Mouse (Mus musculus) limb, embryonic 14.5 days (tissue): ENCODE data around the gene Gm9922. TPM values are rescaled to one million over a fixed set of nuclear protein-coding genes. Genes with fewer than 3 reads are reported as not detected.

ENCODE experiments used
- ATAC-seq: fragments of 200-750 bp; cut with Nextera tagmentation; 2 replicates; pipeline ENCODE4 v1.8.0; 2017; ENCODE audit warnings: low read depth, moderate number of reproducible peaks, moderate TSS enrichment; ENCODE audit not compliant: low FRiP score
- DNase-seq: peaks from one replicate; pipeline ENCODE4 v3.0.0-alpha.2; 2015; ENCODE audit warnings: low spot score
- H3K27ac ChIP-seq: fragments of 300-500 bp; sonication (generic); replicated peaks from 2 replicates; pipeline ENCODE4 v1.5.1; 2014; ENCODE audit warnings: low read depth, mild to moderate bottlenecking, low read length, moderate library complexity, mixed read lengths
- H3K27me3 ChIP-seq: fragments of 300-500 bp; sonication (generic); 2 replicates; pipeline ENCODE4 v1.6.1; 2014; ENCODE audit warnings: low read length, mixed read lengths; ENCODE audit not compliant: control insufficient read depth, insufficient read depth
- H3K36me3 ChIP-seq: fragments of 300-500 bp; sonication (generic); 2 replicates; pipeline ENCODE4 v1.6.1; 2014; ENCODE audit warnings: mild to moderate bottlenecking, low read length, moderate library complexity, mixed read lengths; ENCODE audit not compliant: control insufficient read depth, insufficient read depth
- H3K4me1 ChIP-seq: fragments of 300-500 bp; sonication (generic); 2 replicates; pipeline ENCODE4 v1.6.1; 2014; ENCODE audit warnings: antibody characterized with exemption, low read length, mixed read lengths; ENCODE audit not compliant: control insufficient read depth, insufficient read depth
- H3K4me2 ChIP-seq: fragments of 300-500 bp; sonication (generic); replicated peaks from 2 replicates; pipeline ENCODE4 v1.6.1; 2014; ENCODE audit warnings: low read depth, mild to moderate bottlenecking, low read length, moderate library complexity; ENCODE audit not compliant: severe bottlenecking
- H3K4me3 ChIP-seq: fragments of 300-500 bp; sonication (generic); replicated peaks from 2 replicates; pipeline ENCODE4 v1.5.1; 2014; ENCODE audit warnings: low read length
- H3K9ac ChIP-seq: fragments of 300-500 bp; sonication (generic); 2 replicates; pipeline ENCODE4 v1.6.1; 2014; ENCODE audit warnings: mild to moderate bottlenecking, low read depth, low read length, moderate library complexity; ENCODE audit not compliant: severe bottlenecking
- H3K9me3 ChIP-seq: fragments of 300-500 bp; sonication (generic); 2 replicates; pipeline ENCODE4 v1.6.1; 2016; ENCODE audit warnings: low read length; ENCODE audit not compliant: control insufficient read depth
- POLR2A ChIP-seq: fragments of 200-500 bp; IDR thresholded peaks from 2 replicates; pipeline ENCODE4 v1.8.0; 2012; ENCODE audit warnings: inconsistent platforms, mild to moderate bottlenecking, moderate library complexity, borderline replicate concordance; ENCODE audit not compliant: insufficient read depth, insufficient read length; ENCODE audit errors: extremely low read depth
- WGBS: fragments of 180-500 bp; shearing (Covaris S2); extraction: QIAGEN DNeasy Blood & Tissue Kit; methylation state at CpG from one replicate; pipeline ENCODE4 v1.1.7; 2014; 5-methylcytosine and 5-hydroxymethylcytosine counted together
- polyA plus RNA-seq, 2 experiments: library from polyadenylated mRNA; depleted of rRNA in 1 of 2; stranded (reverse) in 1 of 2; unstranded in 1 of 2; fragments of >200 nt; fragmentation: Nextera tagmentation in 1 of 2; extraction: Ambion mirVana in 1 of 2; gene quantifications; 2 replicates each; pipeline versions ENCODE4 v1.2.1 to v1.2.3; 2012 to 2014

Gene Gm9922
- polyA plus RNA-seq, 2 experiments, result 3.4 to 3.7 TPM

DNA sequence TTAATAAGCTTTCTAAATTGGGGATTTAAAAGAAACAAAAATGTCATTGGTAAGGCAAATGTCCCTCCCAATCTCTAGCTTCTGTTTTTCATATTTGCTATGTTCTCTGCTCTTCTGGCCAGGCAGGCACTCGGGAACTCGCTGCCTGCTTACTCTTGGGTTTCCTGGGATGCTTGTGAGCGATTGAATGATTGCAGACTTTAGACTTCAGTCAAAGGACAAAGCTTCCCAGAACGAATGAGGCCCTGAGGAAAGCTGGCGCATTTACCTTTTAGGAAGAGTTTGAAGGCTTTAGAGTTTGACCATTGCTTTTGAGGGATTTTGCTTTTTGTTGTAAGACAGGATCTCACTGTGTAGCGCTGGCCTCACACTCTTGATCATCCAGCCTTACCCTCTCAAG lies 41.9 kb downstream of the Gm9922 start:
- Histone ChIP-seq H3K4me3 (no peak overlapping the region), H3K9ac (no peak overlapping the region), H3K27ac (no peak overlapping the region), H3K4me2 (no peak overlapping the region), H3K4me1 (no peaks in the 10 kb centered on the region), H3K36me3 (peaks cover 7% of the 10 kb centered on the region), H3K9me3 (no peaks in the 10 kb centered on the region), H3K27me3 (no peaks in the 10 kb centered on the region)
- TF ChIP-seq POLR2A, result no peak
- WGBS, result 93% methylated on average over 6 of the region's 6 CpGs
- ATAC-seq (no peak), DNase-seq (no peak)

Other genes with a start within 250 kb of the Gm9922 start
- gene Tbc1d4, start 120.6 kb downstream of the Gm9922 start, polyA plus RNA-seq (2012; rRNA removed), result 12.4 and 12.6 TPM in 2 replicates
- gene Tbc1d4, start 120.6 kb downstream of the Gm9922 start, polyA plus RNA-seq (2014; fragmentation: Nextera tagmentation; extraction: Ambion mirVana), result 11.9 and 13.0 TPM in 2 replicates
- 33.6 and 40.9 TPM in 2 replicates for gene Commd6, start 89.1 kb downstream of the Gm9922 start, polyA plus RNA-seq (2012; rRNA removed)
- 76.5 and 78.9 TPM in 2 replicates for gene Commd6, start 89.1 kb downstream of the Gm9922 start, polyA plus RNA-seq (2014; fragmentation: Nextera tagmentation; extraction: Ambion mirVana)
- gene Uchl3, start 75.8 kb downstream of the Gm9922 start, polyA plus RNA-seq (2012; rRNA removed), result 41.4 and 61.5 TPM in 2 replicates
- 112 and 115 TPM in 2 replicates for gene Uchl3, start 75.8 kb downstream of the Gm9922 start, polyA plus RNA-seq (2014; fragmentation: Nextera tagmentation; extraction: Ambion mirVana)
- 21.6 and 23.2 TPM in 2 replicates for gene Lmo7, start 143 bp upstream of the Gm9922 start, polyA plus RNA-seq (2012; rRNA removed)
- 25.1 and 26.2 TPM in 2 replicates for gene Lmo7, start 143 bp upstream of the Gm9922 start, polyA plus RNA-seq (2014; fragmentation: Nextera tagmentation; extraction: Ambion mirVana)